Mouse (Mus musculus): Measurements from ENCODE around the gene Tmem245.

DNA sequence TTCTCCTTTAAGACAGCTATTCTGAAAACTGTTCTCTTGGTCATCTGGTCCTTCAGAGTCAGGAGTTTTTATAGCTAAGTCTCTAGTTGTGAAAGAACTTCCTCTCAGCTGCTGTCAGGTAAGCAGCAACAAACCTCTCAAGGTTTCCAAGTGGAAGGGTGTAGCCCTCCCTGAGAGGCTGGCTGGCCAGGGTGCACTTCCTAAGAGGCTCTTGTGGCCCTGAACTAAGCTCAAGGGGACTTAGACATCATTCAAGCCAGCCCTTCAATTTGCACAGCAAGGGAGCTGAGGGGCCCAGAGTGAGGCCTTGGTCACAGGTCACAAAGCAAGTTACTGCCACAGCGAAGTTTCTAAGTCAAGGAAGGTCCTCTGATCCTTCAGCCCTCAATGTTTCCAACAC, 4.0 kb downstream of the Tmem245 start:
- TF ChIP-seq CTCF (IDR thresholded peaks at IDR 0.05; ENCODE audit: insufficient read depth, low read length) (no peak), POLR2A (IDR thresholded peaks at IDR 0.05; ENCODE audit: borderline replicate concordance, extremely low read depth, low read depth, low read length) (no peak)

Data from lung, adult 2 months (tissue).